Mouse (Mus musculus) forebrain, postnatal 0 days (tissue): ENCODE results near the gene Wdr25. TPM values are rescaled to one million over a fixed set of nuclear protein-coding genes. Genes with fewer than 3 reads are reported as not detected.

Experiments
- ATAC-seq: fragments of 200-750 bp; cut with Nextera tagmentation; 2 replicates; pipeline ENCODE4 v1.8.0; 2017; ENCODE audit warnings: mild to moderate bottlenecking, moderate library complexity
- DNase-seq: peaks from one replicate; pipeline ENCODE4 v3.0.0-alpha.2; 2015
- H3K27ac ChIP-seq: fragments of 300-500 bp; sonication (generic); 2 replicates; pipeline ENCODE4 v1.5.1; 2014; ENCODE audit warnings: low read depth, mild to moderate bottlenecking, antibody characterized with exemption, low read length, moderate library complexity, mixed read lengths
- H3K27me3 ChIP-seq: fragments of 300-500 bp; sonication (generic); 2 replicates; pipeline ENCODE4 v1.6.1; 2014; ENCODE audit warnings: mild to moderate bottlenecking, low read length, mixed read lengths; ENCODE audit not compliant: insufficient read depth
- H3K36me3 ChIP-seq: fragments of 300-500 bp; sonication (generic); 2 replicates; pipeline ENCODE4 v1.6.1; 2014; ENCODE audit warnings: mild to moderate bottlenecking, moderate library complexity; ENCODE audit not compliant: insufficient read depth
- H3K4me1 ChIP-seq: fragments of 300-500 bp; sonication (generic); 2 replicates; pipeline ENCODE4 v1.6.1; 2014; ENCODE audit warnings: antibody characterized with exemption; ENCODE audit not compliant: insufficient read depth
- H3K4me2 ChIP-seq: fragments of 300-500 bp; sonication (generic); 2 replicates; pipeline ENCODE4 v1.6.1; 2014; ENCODE audit warnings: low read depth, mild to moderate bottlenecking, moderate library complexity
- H3K4me3 ChIP-seq: fragments of 300-500 bp; sonication (generic); 2 replicates; pipeline ENCODE4 v1.5.1; 2014; ENCODE audit warnings: low read depth, low read length, mixed read lengths
- H3K9ac ChIP-seq: fragments of 300-500 bp; sonication (generic); 2 replicates; pipeline ENCODE4 v1.6.1; 2014; ENCODE audit warnings: mild to moderate bottlenecking
- H3K9me3 ChIP-seq: fragments of 300-500 bp; sonication (generic); 2 replicates; pipeline ENCODE4 v1.6.1; 2016; ENCODE audit warnings: low read length
- CTCF ChIP-seq: sonication (generic); IDR thresholded peaks from 2 replicates; pipeline ENCODE4 v1.5.1; 2016; ENCODE audit warnings: antibody characterized with exemption, control low read depth, low read depth
- WGBS: fragments of 180-500 bp; shearing (Covaris S2); extraction: QIAGEN DNeasy Blood & Tissue Kit; methylation state at CpG from one replicate; pipeline ENCODE4 v1.1.7; 2014; 5-methylcytosine and 5-hydroxymethylcytosine counted together
- polyA plus RNA-seq: library from polyadenylated mRNA; unstranded; fragments of >200 nt; fragmentation: Nextera tagmentation; extraction: Ambion mirVana; gene quantifications from 2 replicates; pipeline ENCODE4 v1.2.1, GENCODE M21; 2015
- total RNA-seq: library from RNA; depleted of rRNA; stranded (reverse); fragments of >200 nt; gene quantifications from 2 replicates; pipeline ENCODE4 v1.2.3, GENCODE M21; 2014

Gene Wdr25
- total and polyA plus RNA-seq, 2 experiments from 2014 or later: 5.3 to 6.2 TPM

- Histone ChIP-seq H3K4me1 (no peaks in the 10 kb centered on the region), H3K9me3 (no peaks in the 10 kb centered on the region), H3K9ac (no peak overlapping the region), H3K36me3 (no peaks in the 10 kb centered on the region), H3K4me3 (no peak overlapping the region), H3K27me3 (no peaks in the 10 kb centered on the region), H3K4me2 (no peak overlapping the region), H3K27ac (no peak overlapping the region)
- ATAC-seq: no peak
- WGBS: 75% methylated on average over 12 of the region's 12 CpGs
- peak; percentile 54 for TF ChIP-seq CTCF
- DNase-seq: no peak
Measured at GRCm38 (mm10) chr12:108995976-108996636, 102.7 kb downstream of the Wdr25 start.

GRCm38 (mm10) chr12:108997249-108997648 lies 103.8 kb downstream of the Wdr25 start:
- Histone ChIP-seq H3K4me1 (no peaks in the 10 kb centered on the region), H3K9me3 (no peaks in the 10 kb centered on the region), H3K9ac (no peak overlapping the region), H3K36me3 (no peaks in the 10 kb centered on the region), H3K4me2 (no peak overlapping the region), H3K27me3 (no peaks in the 10 kb centered on the region), H3K27ac (no peak overlapping the region), H3K4me3 (no peak overlapping the region)
- no peak for ATAC-seq
- TF ChIP-seq CTCF: no peak
- no peak for DNase-seq
- WGBS: 88% methylated on average over 8 of the region's 8 CpGs

- no peak for ATAC-seq
- Histone ChIP-seq H3K9me3 (no peaks in the 10 kb centered on the region), H3K9ac (no peak overlapping the region), H3K4me2 (no peak overlapping the region), H3K4me3 (no peak overlapping the region), H3K4me1 (no peaks in the 10 kb centered on the region), H3K36me3 (no peaks in the 10 kb centered on the region), H3K27ac (no peak overlapping the region), H3K27me3 (no peaks in the 10 kb centered on the region)
- WGBS: 81% methylated on average over 7 of the region's 7 CpGs
- no peak for TF ChIP-seq CTCF
- DNase-seq: no peak
Measured at GRCm38 (mm10) chr12:109002978-109003377, 109.5 kb downstream of the Wdr25 start.

GRCm38 (mm10) chr12:109010070-109010649 lies 116.7 kb downstream of the Wdr25 start:
- Histone ChIP-seq H3K27ac (no peak overlapping the region), H3K4me1 (no peaks in the 10 kb centered on the region), H3K27me3 (no peaks in the 10 kb centered on the region), H3K4me2 (peak overlapping the region; percentile 21; the same call in 1 of the 2 replicates), H3K4me3 (no peak overlapping the region), H3K9me3 (no peaks in the 10 kb centered on the region), H3K36me3 (no peaks in the 10 kb centered on the region), H3K9ac (no peak overlapping the region)
- TF ChIP-seq CTCF: no peak
- WGBS: 29% methylated on average over 18 of the region's 18 CpGs
- DNase-seq (peak; percentile 39), ATAC-seq (peak; percentile 70)

- Histone ChIP-seq H3K4me2 (no peak overlapping the region), H3K27me3 (no peaks in the 10 kb centered on the region), H3K27ac (no peak overlapping the region), H3K9me3 (no peaks in the 10 kb centered on the region), H3K9ac (no peak overlapping the region), H3K36me3 (no peaks in the 10 kb centered on the region; the same call in 1 of the 2 replicates), H3K4me1 (no peaks in the 10 kb centered on the region; the same call in 1 of the 2 replicates), H3K4me3 (no peak overlapping the region)
- ATAC-seq (no peak), DNase-seq (no peak)
- no peak for TF ChIP-seq CTCF
- 78% methylated on average over 10 of the region's 10 CpGs for WGBS
Measured at GRCm38 (mm10) chr12:109022181-109022691, 128.8 kb downstream of the Wdr25 start.

GRCm38 (mm10) chr12:109022966-109023365 lies 129.5 kb downstream of the Wdr25 start:
- Histone ChIP-seq H3K27ac (no peak overlapping the region), H3K27me3 (no peaks in the 10 kb centered on the region), H3K4me1 (no peaks in the 10 kb centered on the region; the same call in 1 of the 2 replicates), H3K36me3 (no peaks in the 10 kb centered on the region; the same call in 1 of the 2 replicates), H3K9ac (no peak overlapping the region), H3K4me3 (no peak overlapping the region), H3K9me3 (no peaks in the 10 kb centered on the region), H3K4me2 (no peak overlapping the region)
- TF ChIP-seq CTCF: no peak
- WGBS: 90% methylated on average over 5 of the region's 5 CpGs
- ATAC-seq (no peak), DNase-seq (no peak)

GRCm38 (mm10) chr12:109023780-109024179 lies 130.3 kb downstream of the Wdr25 start:
- no peak overlapping the region for H3K4me3 ChIP-seq
- ATAC-seq (no peak), DNase-seq (no peak)
- no peaks in the 10 kb centered on the region for H3K27me3 ChIP-seq
- H3K36me3 ChIP-seq: no peaks in the 10 kb centered on the region; the same call in 1 of the 2 replicates
- no peaks in the 10 kb centered on the region; the same call in 1 of the 2 replicates for H3K4me1 ChIP-seq
- no peak overlapping the region for H3K4me2 ChIP-seq
- no peak overlapping the region for H3K9ac ChIP-seq
- TF ChIP-seq CTCF: peak; percentile 43
- WGBS: 60% methylated on average over 9 of the region's 9 CpGs
- no peaks in the 10 kb centered on the region for H3K9me3 ChIP-seq
- H3K27ac ChIP-seq: no peak overlapping the region
